Mouse (Mus musculus): Measurements from ENCODE around the gene 1700123O20Rik. TPM values are rescaled to one million over a fixed set of nuclear protein-coding genes. Genes with fewer than 3 reads are reported as not detected.

Gene 1700123O20Rik
- polyA plus RNA-seq, 1 experiment from 2014 or later, result 109 TPM

DNA sequence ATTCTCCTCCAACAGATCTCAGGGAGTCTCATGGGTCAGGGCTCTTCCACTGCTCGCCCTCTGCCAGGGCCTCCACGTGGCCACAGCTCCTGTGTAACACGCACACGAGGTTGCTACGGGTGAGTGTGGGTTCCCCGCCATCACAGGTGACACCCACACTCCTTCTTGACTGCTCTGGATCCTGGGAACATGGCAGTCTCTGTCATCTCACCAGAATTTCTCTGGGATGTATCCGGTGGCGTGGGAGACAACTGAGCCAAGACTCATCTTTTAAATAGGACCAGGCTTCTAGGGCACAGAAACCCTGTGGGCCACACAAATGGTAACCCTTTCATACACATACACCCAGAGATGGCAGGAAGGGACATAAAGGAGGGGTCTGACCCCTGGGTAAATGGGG is 46.2 kb downstream of the 1700123O20Rik start:
- Histone ChIP-seq H3K4me1 (ENCODE audit: control insufficient read depth, insufficient read depth, low read length) (no peaks in the 10 kb centered on the region), H3K9me3 (replicated peaks; ENCODE audit: control insufficient read depth, low read length) (no peaks in the 10 kb centered on the region), H3K4me2 (ENCODE audit: low read depth, low read length) (no peak overlapping the region), H3K27me3 (ENCODE audit: control insufficient read depth, insufficient read depth, low read length) (no peaks in the 10 kb centered on the region), H3K9ac (replicated peaks; ENCODE audit: low read length) (no peak overlapping the region), H3K4me3 (ENCODE audit: low read depth, low read length) (no peak overlapping the region), H3K36me3 (replicated peaks; ENCODE audit: control insufficient read depth, insufficient read depth, low read depth, low read length) (no peaks in the 10 kb centered on the region), H3K27ac (replicated peaks; ENCODE audit: low read depth, low read length) (no peak overlapping the region)
- DNase-seq (ENCODE audit: low spot score) (no peak), ATAC-seq (replicated peaks; ENCODE audit: insufficient number of reproducible peaks, low FRiP score, low TSS enrichment, low read depth) (no peak)
- 90% methylated on average over 8 of the region's 8 CpGs for WGBS

GRCm38 (mm10) chr14:54734004-54734403 is 48.0 kb downstream of the 1700123O20Rik start:
- 82% methylated on average over 4 of the region's 4 CpGs for WGBS
- no peak for DNase-seq (ENCODE audit: low spot score)
- Histone ChIP-seq H3K4me3 (ENCODE audit: low read depth, low read length) (no peak overlapping the region), H3K4me1 (ENCODE audit: control insufficient read depth, insufficient read depth, low read length) (no peaks in the 10 kb centered on the region), H3K4me2 (ENCODE audit: low read depth, low read length) (no peak overlapping the region), H3K9me3 (replicated peaks; ENCODE audit: control insufficient read depth, low read length) (no peaks in the 10 kb centered on the region), H3K36me3 (replicated peaks; ENCODE audit: control insufficient read depth, insufficient read depth, low read depth, low read length) (no peaks in the 10 kb centered on the region), H3K9ac (replicated peaks; ENCODE audit: low read length) (no peak overlapping the region), H3K27me3 (ENCODE audit: control insufficient read depth, insufficient read depth, low read length) (no peaks in the 10 kb centered on the region), H3K27ac (replicated peaks; ENCODE audit: low read depth, low read length) (no peak overlapping the region)
- no peak for ATAC-seq (replicated peaks; ENCODE audit: insufficient number of reproducible peaks, low FRiP score, low TSS enrichment, low read depth)

DNA sequence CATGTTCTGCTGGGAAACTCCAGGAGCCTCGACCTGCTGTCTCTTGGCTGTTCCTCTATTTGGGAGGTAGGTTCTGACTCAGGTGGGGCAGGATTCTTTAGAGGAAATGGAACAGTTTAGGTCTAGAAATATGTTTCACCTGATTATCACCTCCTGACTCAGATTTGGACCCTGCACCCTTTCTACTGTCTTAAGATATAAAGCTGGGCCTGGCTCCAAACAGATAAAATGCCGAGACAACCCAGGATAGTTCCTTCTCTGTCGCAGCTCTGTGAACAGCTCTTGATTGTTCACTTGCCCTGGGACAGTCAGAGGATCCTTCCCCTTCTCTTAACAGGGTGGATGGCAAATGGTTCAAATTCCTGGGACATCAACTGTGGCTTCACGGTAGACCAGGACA is 49.2 kb downstream of the 1700123O20Rik start:
- ATAC-seq (replicated peaks; ENCODE audit: insufficient number of reproducible peaks, low FRiP score, low TSS enrichment, low read depth) (no peak), DNase-seq (ENCODE audit: low spot score) (no peak)
- no peak overlapping the region for H3K4me3 ChIP-seq (ENCODE audit: low read depth, low read length)
- H3K9me3 ChIP-seq (replicated peaks; ENCODE audit: control insufficient read depth, low read length), result no peaks in the 10 kb centered on the region
- no peaks in the 10 kb centered on the region for H3K27me3 ChIP-seq (ENCODE audit: control insufficient read depth, insufficient read depth, low read length)
- H3K9ac ChIP-seq (replicated peaks; ENCODE audit: low read length), result no peak overlapping the region
- no peaks in the 10 kb centered on the region for H3K36me3 ChIP-seq (replicated peaks; ENCODE audit: control insufficient read depth, insufficient read depth, low read depth, low read length)
- H3K4me1 ChIP-seq (ENCODE audit: control insufficient read depth, insufficient read depth, low read length), result no peaks in the 10 kb centered on the region
- no peak overlapping the region for H3K4me2 ChIP-seq (ENCODE audit: low read depth, low read length)
- no peak overlapping the region for H3K27ac ChIP-seq (replicated peaks; ENCODE audit: low read depth, low read length)
- 77% methylated on average over 4 of the region's 4 CpGs for WGBS

DNA sequence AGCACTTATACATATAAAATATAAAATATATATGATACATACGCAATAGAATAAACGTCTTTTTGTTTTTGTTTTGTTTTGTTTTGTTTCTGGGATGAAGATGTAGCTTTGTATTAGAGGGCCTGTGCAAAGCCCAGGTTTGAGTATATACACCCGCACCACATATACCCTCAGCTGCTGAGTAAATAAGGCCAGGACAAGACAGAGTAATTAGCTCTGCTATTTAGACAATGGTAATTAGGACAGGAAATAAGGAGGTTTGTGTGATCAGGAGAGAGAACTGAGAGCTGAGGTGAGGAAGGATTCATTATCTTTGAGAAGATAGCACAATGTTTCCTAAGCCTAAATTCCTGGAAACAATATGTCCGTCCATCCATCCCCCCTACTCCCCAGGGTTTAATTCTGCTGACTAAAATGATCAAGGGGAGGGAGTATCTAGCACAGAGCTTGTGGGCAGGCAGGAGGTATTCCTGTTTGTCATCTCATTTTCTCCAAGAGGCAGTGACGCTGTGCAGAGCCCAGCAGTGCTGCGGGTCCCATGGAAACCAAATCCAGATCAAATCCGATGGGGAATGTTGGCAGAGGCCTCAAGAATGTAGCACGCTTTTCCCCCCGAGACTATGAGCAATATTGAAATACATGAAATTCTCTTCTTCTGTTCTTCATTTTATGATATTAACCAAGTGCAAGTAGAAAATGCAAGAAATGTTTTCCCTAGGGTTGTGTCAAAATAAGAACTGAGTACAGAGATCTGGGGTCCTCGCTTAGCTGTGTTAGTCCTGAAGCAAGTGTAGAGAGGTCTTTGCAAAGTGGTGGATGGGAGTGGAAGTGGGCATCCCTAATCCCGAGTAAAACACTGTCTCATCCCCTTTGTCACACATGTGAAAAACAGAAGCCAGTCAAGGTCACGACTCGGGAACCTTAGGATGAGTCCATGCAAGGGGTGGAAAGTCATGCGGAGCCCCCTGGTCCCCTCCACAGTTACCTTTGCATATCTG is 50.8 kb downstream of the 1700123O20Rik start:
- Histone ChIP-seq H3K4me2 (ENCODE audit: low read depth, low read length) (no peak overlapping the region), H3K27ac (replicated peaks; ENCODE audit: low read depth, low read length) (no peak overlapping the region), H3K36me3 (replicated peaks; ENCODE audit: control insufficient read depth, insufficient read depth, low read depth, low read length) (no peaks in the 10 kb centered on the region), H3K9ac (replicated peaks; ENCODE audit: low read length) (no peak overlapping the region), H3K9me3 (replicated peaks; ENCODE audit: control insufficient read depth, low read length) (no peaks in the 10 kb centered on the region), H3K4me1 (ENCODE audit: control insufficient read depth, insufficient read depth, low read length) (no peaks in the 10 kb centered on the region), H3K4me3 (ENCODE audit: low read depth, low read length) (no peak overlapping the region), H3K27me3 (ENCODE audit: control insufficient read depth, insufficient read depth, low read length) (no peaks in the 10 kb centered on the region)
- WGBS, result 61% methylated on average over 14 of the region's 14 CpGs
- DNase-seq (ENCODE audit: low spot score) (peak; percentile 22), ATAC-seq (replicated peaks; ENCODE audit: insufficient number of reproducible peaks, low FRiP score, low TSS enrichment, low read depth) (no peak)

DNA sequence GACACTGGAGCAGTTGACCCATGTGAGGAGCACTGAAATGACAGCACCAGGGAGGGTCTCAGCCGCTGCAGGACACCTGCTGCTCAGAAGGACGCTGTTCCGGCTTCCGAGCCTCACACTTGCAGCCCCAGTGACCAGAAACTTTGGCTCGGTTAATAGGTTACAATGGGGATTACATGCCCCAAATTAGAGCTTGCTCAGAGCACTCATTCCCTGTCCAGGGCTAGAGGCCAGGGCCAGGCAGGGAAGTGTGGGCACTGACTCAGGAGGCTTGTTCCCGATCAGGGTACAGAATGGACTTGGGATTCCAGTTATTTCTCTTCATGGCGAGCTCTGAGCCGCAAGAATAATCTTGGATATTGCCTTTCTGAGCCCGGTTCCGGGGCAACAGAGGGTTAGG is 51.6 kb downstream of the 1700123O20Rik start:
- H3K36me3 ChIP-seq (replicated peaks; ENCODE audit: control insufficient read depth, insufficient read depth, low read depth, low read length), result no peaks in the 10 kb centered on the region
- H3K27me3 ChIP-seq (ENCODE audit: control insufficient read depth, insufficient read depth, low read length), result no peaks in the 10 kb centered on the region
- H3K4me2 ChIP-seq (ENCODE audit: low read depth, low read length), result no peak overlapping the region
- no peak for DNase-seq (ENCODE audit: low spot score)
- no peak for ATAC-seq (replicated peaks; ENCODE audit: insufficient number of reproducible peaks, low FRiP score, low TSS enrichment, low read depth)
- no peak overlapping the region for H3K4me3 ChIP-seq (ENCODE audit: low read depth, low read length)
- 82% methylated on average over 10 of the region's 10 CpGs for WGBS
- no peak overlapping the region for H3K27ac ChIP-seq (replicated peaks; ENCODE audit: low read depth, low read length)
- H3K4me1 ChIP-seq (ENCODE audit: control insufficient read depth, insufficient read depth, low read length), result no peaks in the 10 kb centered on the region
- no peaks in the 10 kb centered on the region for H3K9me3 ChIP-seq (replicated peaks; ENCODE audit: control insufficient read depth, low read length)
- no peak overlapping the region for H3K9ac ChIP-seq (replicated peaks; ENCODE audit: low read length)

Small RNA genes within 50 kb of the gene (microRNA-seq; reads per million reads assigned to microRNA genes)
- gene Mir6948 (ENCODE audit: borderline number of aligned reads), result not detected

Other genes with a start within 250 kb of the 1700123O20Rik start
- gene Lrp10, start 222.1 kb upstream of the 1700123O20Rik start, polyA plus RNA-seq (2014; fragmentation: Nextera tagmentation; extraction: Ambion mirVana), result 13.9 and 16.2 TPM in 2 replicates
- 6.5 and 8.0 TPM in 2 replicates for gene Rem2, start 210.1 kb upstream of the 1700123O20Rik start, polyA plus RNA-seq (2014; fragmentation: Nextera tagmentation; extraction: Ambion mirVana)
- gene Prmt5, start 168.7 kb upstream of the 1700123O20Rik start, polyA plus RNA-seq (2014; fragmentation: Nextera tagmentation; extraction: Ambion mirVana), result 118 and 121 TPM in 2 replicates
- 43.4 and 50.2 TPM in 2 replicates for gene Haus4, start 131.6 kb upstream of the 1700123O20Rik start, polyA plus RNA-seq (2014; fragmentation: Nextera tagmentation; extraction: Ambion mirVana)
- 28.4 and 31.5 TPM in 2 replicates for gene Ajuba, start 108.7 kb upstream of the 1700123O20Rik start, polyA plus RNA-seq (2014; fragmentation: Nextera tagmentation; extraction: Ambion mirVana)
- 5.1 and 7.7 TPM in 2 replicates for gene 4931414P19Rik, start 80.2 kb upstream of the 1700123O20Rik start, polyA plus RNA-seq (2014; fragmentation: Nextera tagmentation; extraction: Ambion mirVana)
- 404 and 462 TPM in 2 replicates for gene Psmb5, start 68.2 kb upstream of the 1700123O20Rik start, polyA plus RNA-seq (2014; fragmentation: Nextera tagmentation; extraction: Ambion mirVana)
- not detected in 2 replicates for gene Psmb11, start 64.8 kb upstream of the 1700123O20Rik start, polyA plus RNA-seq (2014; fragmentation: Nextera tagmentation; extraction: Ambion mirVana)
- gene Gm17606, start 45.3 kb upstream of the 1700123O20Rik start, polyA plus RNA-seq (2014; fragmentation: Nextera tagmentation; extraction: Ambion mirVana), result not detected in 2 replicates
- gene Cdh24, start 44.9 kb upstream of the 1700123O20Rik start, polyA plus RNA-seq (2014; fragmentation: Nextera tagmentation; extraction: Ambion mirVana), result 6.2 and 6.3 TPM in 2 replicates
- gene Acin1, start 715 bp downstream of the 1700123O20Rik start, polyA plus RNA-seq (2014; fragmentation: Nextera tagmentation; extraction: Ambion mirVana), result 122 and 141 TPM in 2 replicates
- gene Gm29776, start 12.6 kb downstream of the 1700123O20Rik start, polyA plus RNA-seq (2014; fragmentation: Nextera tagmentation; extraction: Ambion mirVana), result 0.11 and 0.17 TPM in 2 replicates
- 0.17 TPM in 2 replicates for gene Cebpe, start 26.0 kb downstream of the 1700123O20Rik start, polyA plus RNA-seq (2014; fragmentation: Nextera tagmentation; extraction: Ambion mirVana)
- 2.5 and 5.3 TPM in 2 replicates for gene Slc7a8, start 95.7 kb downstream of the 1700123O20Rik start, polyA plus RNA-seq (2014; fragmentation: Nextera tagmentation; extraction: Ambion mirVana)
- gene Rnf212b, start 127.9 kb downstream of the 1700123O20Rik start, polyA plus RNA-seq (2014; fragmentation: Nextera tagmentation; extraction: Ambion mirVana), result not detected in 2 replicates
- gene Homez, start 184.7 kb downstream of the 1700123O20Rik start, polyA plus RNA-seq (2014; fragmentation: Nextera tagmentation; extraction: Ambion mirVana), result 13.7 and 14.5 TPM in 2 replicates
- gene Ppp1r3e, start 191.3 kb downstream of the 1700123O20Rik start, polyA plus RNA-seq (2014; fragmentation: Nextera tagmentation; extraction: Ambion mirVana), result 0.33 and 0.34 TPM in 2 replicates
- 2.7 and 3.6 TPM in 2 replicates for gene Bcl2l2, start 197.2 kb downstream of the 1700123O20Rik start, polyA plus RNA-seq (2014; fragmentation: Nextera tagmentation; extraction: Ambion mirVana)
- 0.38 TPM in 1 of 2 replicates, not detected in the other for gene Gm20521, start 197.2 kb downstream of the 1700123O20Rik start, polyA plus RNA-seq (2014; fragmentation: Nextera tagmentation; extraction: Ambion mirVana)
- gene Pabpn1, start 206.3 kb downstream of the 1700123O20Rik start, polyA plus RNA-seq (2014; fragmentation: Nextera tagmentation; extraction: Ambion mirVana), result 149 and 167 TPM in 2 replicates
- gene Slc22a17, start 226.9 kb downstream of the 1700123O20Rik start, polyA plus RNA-seq (2014; fragmentation: Nextera tagmentation; extraction: Ambion mirVana), result 36.6 and 38.2 TPM in 2 replicates
- gene Efs, start 239.9 kb downstream of the 1700123O20Rik start, polyA plus RNA-seq (2014; fragmentation: Nextera tagmentation; extraction: Ambion mirVana), result 29.0 and 29.9 TPM in 2 replicates
- gene Il25, start 246.5 kb downstream of the 1700123O20Rik start, polyA plus RNA-seq (2014; fragmentation: Nextera tagmentation; extraction: Ambion mirVana), result not detected in 2 replicates

Data from embryonic facial prominence, embryonic 11.5 days (tissue).